Mouse (Mus musculus) heart, postnatal 0 days (tissue): ENCODE measurements around the gene Rp9. TPM values are rescaled to one million over a fixed set of nuclear protein-coding genes. Genes with fewer than 3 reads are reported as not detected.

Source experiments
- ATAC-seq: fragments of 200-750 bp; cut with Nextera tagmentation; 2 replicates; pipeline ENCODE4 v1.8.0; 2017; ENCODE audit warnings: low read depth, moderate number of reproducible peaks, moderate library complexity; ENCODE audit not compliant: insufficient read depth
- DNase-seq: peaks from one replicate; pipeline ENCODE4 v3.0.0-alpha.2; 2016; ENCODE audit warnings: low spot score
- H3K27ac ChIP-seq: fragments of 300-500 bp; sonication (generic); 2 replicates; pipeline ENCODE4 v1.5.1; 2014; ENCODE audit warnings: low read depth, mild to moderate bottlenecking
- H3K27me3 ChIP-seq: fragments of 300-500 bp; sonication (generic); 2 replicates; pipeline ENCODE4 v1.6.1; 2014; ENCODE audit warnings: low read length, mixed read lengths; ENCODE audit not compliant: control insufficient read depth, insufficient read depth
- H3K36me3 ChIP-seq: fragments of 300-500 bp; sonication (generic); replicated peaks from 2 replicates; pipeline ENCODE4 v1.6.1; 2014; ENCODE audit warnings: low read length, mixed read lengths; ENCODE audit not compliant: control insufficient read depth, insufficient read depth
- H3K4me1 ChIP-seq: fragments of 300-500 bp; sonication (generic); 2 replicates; pipeline ENCODE4 v1.6.1; 2014; ENCODE audit warnings: antibody characterized with exemption; ENCODE audit not compliant: control insufficient read depth, insufficient read depth
- H3K4me2 ChIP-seq: fragments of 300-500 bp; sonication (generic); 2 replicates; pipeline ENCODE4 v1.6.1; 2014; ENCODE audit warnings: low read depth, mild to moderate bottlenecking, low read length, moderate library complexity
- H3K4me3 ChIP-seq: fragments of 300-500 bp; sonication (generic); 2 replicates; pipeline ENCODE4 v1.5.1; 2014; ENCODE audit warnings: low read depth, low read length
- H3K9ac ChIP-seq: fragments of 300-500 bp; sonication (generic); replicated peaks from 2 replicates; pipeline ENCODE4 v1.6.1; 2014; ENCODE audit warnings: low read depth, low read length, mixed read lengths
- H3K9me3 ChIP-seq: fragments of 300-500 bp; sonication (generic); replicated peaks from 2 replicates; pipeline ENCODE4 v1.6.1; 2016; ENCODE audit warnings: low read length; ENCODE audit not compliant: control insufficient read depth
- CTCF ChIP-seq: IDR thresholded peaks from 2 replicates; pipeline ENCODE4 v1.5.1; 2016; ENCODE audit warnings: antibody characterized with exemption, control low read depth, low read depth
- EP300 ChIP-seq: IDR thresholded peaks from 2 replicates; pipeline ENCODE4 v1.6.1; 2016; ENCODE audit warnings: antibody characterized with exemption, low read depth
- WGBS: fragments of 180-500 bp; shearing (Covaris S2); extraction: QIAGEN DNeasy Blood & Tissue Kit; methylation state at CpG from one replicate; pipeline ENCODE4 v1.1.7; 2014; 5-methylcytosine and 5-hydroxymethylcytosine counted together
- polyA plus RNA-seq: library from polyadenylated mRNA; unstranded; fragments of >200 nt; fragmentation: Nextera tagmentation; extraction: Ambion mirVana; gene quantifications from 2 replicates; pipeline ENCODE4 v1.2.1, GENCODE M21; 2015
- total RNA-seq: library from RNA; depleted of rRNA; stranded (reverse); fragments of >200 nt; gene quantifications from 2 replicates; pipeline ENCODE4 v1.2.3, GENCODE M21; 2014; ENCODE audit warnings: low replicate concordance

Rp9 gene
- total and polyA plus RNA-seq, 2 experiments from 2014 or later: 41.5 to 50.9 TPM

GRCm38 (mm10) chr9:22468899-22469259, 664 bp downstream of the Rp9 start:
- H3K4me2 ChIP-seq: no peak overlapping the region
- no peak for ATAC-seq
- H3K27ac ChIP-seq: no peak overlapping the region
- DNase-seq: no peak
- 79% methylated on average over 8 of the region's 8 CpGs for WGBS
- TF ChIP-seq CTCF: no peak
- no peak for TF ChIP-seq EP300
- H3K9ac ChIP-seq: no peak overlapping the region
- H3K9me3 ChIP-seq: no peaks in the 10 kb centered on the region
- H3K36me3 ChIP-seq: 0 out of 2 replicates have a peak, but pooled peaks cover 4% of the 10 kb centered on the region
- no peaks in the 10 kb centered on the region for H3K27me3 ChIP-seq
- peaks cover 3% of the 10 kb centered on the region; the same call in 1 of the 2 replicates for H3K4me1 ChIP-seq
- no peak overlapping the region for H3K4me3 ChIP-seq

GRCm38 (mm10) chr9:22468170-22468898, 1.2 kb downstream of the Rp9 start:
- Histone ChIP-seq H3K9ac (peak overlapping the region; percentile 89), H3K9me3 (no peaks in the 10 kb centered on the region), H3K4me3 (peak overlapping the region; percentile 90), H3K27ac (peak overlapping the region; percentile 87), H3K36me3 (0 out of 2 replicates have a peak, but pooled peaks cover 4% of the 10 kb centered on the region), H3K4me1 (peaks cover 3% of the 10 kb centered on the region; the same call in 1 of the 2 replicates), H3K27me3 (no peaks in the 10 kb centered on the region), H3K4me2 (peak overlapping the region; percentile 93)
- DNase-seq (peak; percentile 85), ATAC-seq (peak; percentile 92)
- TF ChIP-seq CTCF (0 out of 2 replicates have a peak, but pooled peaks have one; percentile 5), EP300 (no peak)
- 3% methylated on average over 35 of the region's 43 CpGs for WGBS

DNA sequence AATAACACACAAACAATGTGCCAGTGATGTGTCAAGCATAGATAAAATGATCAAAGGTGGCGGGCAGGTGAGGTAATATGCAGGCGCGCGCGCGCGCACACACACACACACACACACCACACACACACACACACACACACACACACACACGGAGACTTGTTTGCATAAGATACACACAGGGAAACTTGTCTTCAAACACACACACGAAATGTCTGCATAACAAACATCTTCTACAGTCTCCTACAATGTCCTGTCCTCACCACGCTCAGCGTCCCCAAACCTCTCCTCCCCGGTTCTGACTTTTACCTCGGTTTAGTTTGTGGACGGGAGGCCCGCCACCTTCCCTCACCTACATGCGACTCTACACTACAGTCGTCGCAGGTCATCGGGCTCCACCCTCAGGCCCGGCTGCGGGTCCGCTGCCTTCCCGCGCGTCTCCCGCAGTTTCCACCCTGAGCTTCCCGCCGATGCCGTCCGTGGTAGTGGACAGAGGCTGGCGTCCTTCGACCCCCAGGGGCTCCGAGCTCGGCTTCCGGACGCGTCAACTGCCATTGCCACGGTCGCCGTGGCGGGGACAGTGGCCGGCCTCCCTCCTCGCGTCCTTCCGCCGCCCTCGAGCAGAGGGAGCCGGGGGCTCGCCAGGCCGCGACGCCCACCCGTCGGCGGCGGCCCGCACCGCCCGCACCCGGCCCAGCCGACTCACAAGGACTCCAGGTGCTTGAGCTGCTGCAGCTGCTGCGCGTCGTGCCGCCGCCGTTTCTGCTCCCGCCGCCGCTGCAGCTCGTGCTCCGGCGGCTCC, 2.0 kb downstream of the Rp9 start:
- DNase-seq: peak; percentile 11
- ATAC-seq: peak; percentile 60
- peak overlapping the region; percentile 89 for H3K9ac ChIP-seq
- no peaks in the 10 kb centered on the region for H3K9me3 ChIP-seq
- peak overlapping the region; percentile 90 for H3K4me3 ChIP-seq
- under 1% methylated on average over 71 of the region's 73 CpGs for WGBS
- H3K4me1 ChIP-seq: peaks cover 3% of the 10 kb centered on the region; the same call in 1 of the 2 replicates
- H3K27ac ChIP-seq: peak overlapping the region; percentile 87
- 0 out of 2 replicates have a peak, but pooled peaks cover 4% of the 10 kb centered on the region for H3K36me3 ChIP-seq
- TF ChIP-seq EP300 (no peak), CTCF (no peak)
- H3K27me3 ChIP-seq: no peaks in the 10 kb centered on the region
- peak overlapping the region; percentile 93 for H3K4me2 ChIP-seq

DNA sequence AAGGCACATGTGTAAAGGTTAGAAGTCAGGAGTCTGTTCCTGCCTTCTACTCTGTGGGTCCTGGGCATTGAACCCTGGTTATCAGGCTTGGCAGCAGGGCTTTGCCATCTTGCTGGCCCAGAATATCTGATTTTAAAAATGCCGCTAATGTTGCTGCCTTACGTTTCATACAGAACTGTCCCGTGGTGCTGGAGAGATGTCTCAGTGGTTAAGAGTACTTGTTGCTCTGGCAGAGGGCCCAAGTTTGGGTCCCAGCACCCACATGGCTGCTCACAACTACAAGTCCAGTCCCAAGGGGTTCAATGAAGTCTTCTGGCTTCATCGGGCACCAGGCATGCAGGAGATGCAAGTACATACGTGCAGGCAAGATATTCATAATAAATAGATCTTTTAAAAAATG, 3.3 kb downstream of the Rp9 start:
- no peak for DNase-seq
- Histone ChIP-seq H3K27ac (no peak overlapping the region), H3K9me3 (no peaks in the 10 kb centered on the region), H3K4me2 (no peak overlapping the region), H3K4me1 (peaks cover 3% of the 10 kb centered on the region; the same call in 1 of the 2 replicates), H3K9ac (no peak overlapping the region), H3K27me3 (no peaks in the 10 kb centered on the region), H3K4me3 (no peak overlapping the region), H3K36me3 (0 out of 2 replicates have a peak, but pooled peaks cover 10% of the 10 kb centered on the region)
- no peak for ATAC-seq
- WGBS: 94% methylated on average over 5 of the region's 5 CpGs
- TF ChIP-seq CTCF: no peak
- no peak for TF ChIP-seq EP300

DNA sequence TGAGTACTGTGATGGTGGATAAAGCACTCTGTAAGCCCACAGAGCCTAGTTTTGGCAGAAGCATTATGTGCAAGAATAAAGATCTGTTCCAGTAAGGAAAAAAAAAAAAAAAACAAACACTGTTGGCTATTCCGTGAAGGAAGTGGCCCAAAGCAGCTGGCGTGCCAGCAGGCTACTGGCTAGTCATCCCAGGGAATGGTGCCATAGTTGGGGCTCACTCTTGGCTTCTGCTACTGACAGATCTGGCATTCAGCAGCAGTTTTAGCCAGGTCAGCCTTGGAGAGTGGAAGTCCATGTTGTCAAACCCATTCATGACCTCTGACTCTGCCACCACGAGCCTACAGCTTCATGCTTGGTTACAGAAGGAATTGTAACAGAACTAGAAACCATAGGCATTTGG, 7.6 kb downstream of the Rp9 start:
- no peak for ATAC-seq
- 91% methylated on average over 3 of the region's 3 CpGs for WGBS
- H3K27me3 ChIP-seq: no peaks in the 10 kb centered on the region
- no peak for DNase-seq
- H3K9me3 ChIP-seq: no peaks in the 10 kb centered on the region
- H3K4me3 ChIP-seq: no peak overlapping the region
- no peaks in the 10 kb centered on the region for H3K4me1 ChIP-seq
- no peak overlapping the region for H3K9ac ChIP-seq
- H3K36me3 ChIP-seq: peaks cover 29% of the 10 kb centered on the region
- H3K27ac ChIP-seq: no peak overlapping the region
- TF ChIP-seq EP300 (no peak), CTCF (no peak)
- H3K4me2 ChIP-seq: no peak overlapping the region
